Mouse (Mus musculus) adrenal gland, adult (tissue): Measurements from ENCODE around the gene Arl6ip1.

Experiments
- DNase-seq, 2 experiments: peaks; one replicate each; pipeline ENCODE4 v3.0.0; 2022 to 2023; ENCODE audit warnings: low spot score in 1 of 2; ENCODE audit not compliant: inconsistent age in 2 of 2

Arl6ip1 gene

GRCm38 (mm10) chr7:118116787-118117538, 12.5 kb downstream of the Arl6ip1 start:
- DNase-seq = peak in 1 of 2 experiments; percentile 49

GRCm38 (mm10) chr7:118115877-118116568, 13.4 kb downstream of the Arl6ip1 start, which contains the start of gene Rps15a:
Gene Rps15a (minus strand): TSS chr7:118116188.
- peak; percentile 94 to 98 for DNase-seq

GRCm38 (mm10) chr7:118115533-118115876, 14.0 kb downstream of the Arl6ip1 start:
- DNase-seq = no peak

GRCm38 (mm10) chr7:118113541-118114297, 15.7 kb downstream of the Arl6ip1 start:
- DNase-seq = peak in 1 of 2 experiments; percentile 50

- DNase-seq = no peak
Observed at GRCm38 (mm10) chr7:118111128-118111527, 18.3 kb downstream of the Arl6ip1 start.

GRCm38 (mm10) chr7:118107671-118108070, 21.8 kb downstream of the Arl6ip1 start:
- peak in 1 of 2 experiments; percentile 17 for DNase-seq

GRCm38 (mm10) chr7:118104458-118105052, 24.9 kb downstream of the Arl6ip1 start:
- peak; percentile 49 to 81 for DNase-seq

- DNase-seq = peak in 1 of 2 experiments; percentile 49
Observed at GRCm38 (mm10) chr7:118103462-118104379, 25.7 kb downstream of the Arl6ip1 start.

GRCm38 (mm10) chr7:118102678-118103461, 26.6 kb downstream of the Arl6ip1 start:
- peak in 1 of 2 experiments; percentile 71 for DNase-seq

GRCm38 (mm10) chr7:118102231-118102630, 27.2 kb downstream of the Arl6ip1 start:
- DNase-seq = peak in 1 of 2 experiments; percentile 78

- DNase-seq = peak in 1 of 2 experiments; percentile 16
Observed at GRCm38 (mm10) chr7:118097615-118098014, 31.8 kb downstream of the Arl6ip1 start.

- no peak for DNase-seq
Observed at GRCm38 (mm10) chr7:118079987-118080386, 49.5 kb downstream of the Arl6ip1 start.

GRCm38 (mm10) chr7:118079097-118079496, 50.4 kb downstream of the Arl6ip1 start:
- DNase-seq = peak in 1 of 2 experiments; percentile 18
